Mouse (Mus musculus): ENCODE data around the gene Rpl15. TPM values are rescaled to one million over a fixed set of nuclear protein-coding genes. Genes with fewer than 3 reads are reported as not detected.

The Rpl15 gene
- total and polyA plus RNA-seq, 3 experiments, result 1,059 to 2,467 (median 2,059) TPM

DNA sequence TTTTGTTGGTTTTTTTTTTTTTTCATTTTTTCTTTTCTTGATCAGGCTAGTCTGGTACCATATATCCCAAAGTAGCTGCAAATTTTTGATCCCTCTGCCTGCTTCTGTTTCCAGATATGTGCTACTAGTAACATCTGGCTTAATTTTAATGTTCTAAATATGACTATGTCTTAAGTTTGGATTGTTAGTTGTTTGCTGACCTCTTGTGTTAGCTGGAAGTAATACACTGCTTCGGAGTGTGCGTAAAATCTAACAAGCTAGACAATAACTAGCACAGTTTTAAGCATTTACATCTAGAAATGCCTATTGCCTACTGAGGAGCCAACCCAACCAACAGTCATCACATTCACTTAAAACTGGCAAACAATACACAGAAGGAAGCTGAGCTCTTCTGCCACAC, 13.4 kb upstream of the Rpl15 start:
- Histone ChIP-seq H3K27ac (ENCODE audit: insufficient read depth, low read depth) (peak overlapping the region; percentile 28), H3K4me1 (ENCODE audit: control insufficient read depth in 1 of 2, insufficient read depth in 2 of 2) (peaks cover 18 to 52% of the 10 kb centered on the region in 2 experiments), H3K9me3 (replicated peaks; ENCODE audit: low read length) (no peaks in the 10 kb centered on the region), H3K9ac (ENCODE audit: insufficient read depth, low read depth) (no peak overlapping the region), H3K27me3 (replicated peaks) (no peaks in the 10 kb centered on the region), H3K4me2 (ENCODE audit: insufficient read depth, low read depth, poor library complexity, severe bottlenecking) (0 out of 2 replicates have a peak overlapping the region, but pooled peaks have one; percentile 10), H3K36me3 (replicated peaks in 1 of 2; ENCODE audit: control insufficient read depth in 1 of 2, insufficient read depth in 1 of 2, low read length in 1 of 2) (peaks cover 10 to 43% of the 10 kb centered on the region in 2 experiments), H3K4me3 (replicated peaks in 1 of 3; ENCODE audit: low read depth in 2 of 3, low read length in 2 of 3, poor library complexity in 1 of 3) (no peak overlapping the region), H3K79me2 (replicated peaks; ENCODE audit: control insufficient read depth, extremely low read depth, insufficient read depth, poor library complexity, severe bottlenecking) (peaks cover 2% of the 10 kb centered on the region; the same call in 1 of the 2 replicates)
- no peak for TF ChIP-seq KAT2A (IDR thresholded peaks at IDR 0.05; ENCODE audit: insufficient replicate concordance, low read length)
- no peak for TF ChIP-seq JUN (IDR thresholded peaks at IDR 0.05; ENCODE audit: insufficient read depth, low read depth, low read length)
- TF ChIP-seq POLR2AphosphoS2 (IDR thresholded peaks at IDR 0.05; ENCODE audit: low read depth, low read length), result no peak
- TF ChIP-seq ELF1 (IDR thresholded peaks at IDR 0.05; ENCODE audit: low read depth, low read length), result no peak
- no peak for TF ChIP-seq ZKSCAN1 (IDR thresholded peaks at IDR 0.05; ENCODE audit: borderline replicate concordance, low read depth, low read length)
- no peak for TF ChIP-seq NRF1 (IDR thresholded peaks at IDR 0.05; ENCODE audit: low read depth, low read length)
- no peak for TF ChIP-seq MAFK (IDR thresholded peaks at IDR 0.05; ENCODE audit: insufficient replicate concordance, low read length)
- no peak for TF ChIP-seq MAX (IDR thresholded peaks at IDR 0.05; ENCODE audit: low read length)
- no peak for TF ChIP-seq GABPA (IDR thresholded peaks at IDR 0.05; ENCODE audit: insufficient replicate concordance, low read depth, low read length)
- peak; percentile 88 for TF ChIP-seq RAD21 (IDR thresholded peaks at IDR 0.05; ENCODE audit: low read depth, low read length)
- TF ChIP-seq ZMIZ1 (IDR thresholded peaks at IDR 0.05; ENCODE audit: low read depth, low read length), result no peak
- no peak for TF ChIP-seq USF1 (IDR thresholded peaks at IDR 0.05; ENCODE audit: low read depth, low read length)
- TF ChIP-seq CHD1 (IDR thresholded peaks at IDR 0.05; ENCODE audit: low read depth, low read length), result no peak
- TF ChIP-seq CHD2 (IDR thresholded peaks at IDR 0.05; ENCODE audit: low read length), result no peak
- TF ChIP-seq MXI1 (IDR thresholded peaks at IDR 0.05; ENCODE audit: low read depth, low read length), result no peak
- TF ChIP-seq SMC3 (IDR thresholded peaks at IDR 0.05; ENCODE audit: low read depth, low read length), result peak; percentile 62
- no peak for TF ChIP-seq POLR2A (IDR thresholded peaks at IDR 0.05; ENCODE audit: low read depth, low read length)
- no peak for TF ChIP-seq UBTF (IDR thresholded peaks at IDR 0.05; ENCODE audit: low read depth, low read length)
- TF ChIP-seq BHLHE40 (IDR thresholded peaks at IDR 0.05; ENCODE audit: low read depth, low read length), result no peak
- TF ChIP-seq PAX5 (IDR thresholded peaks at IDR 0.05; ENCODE audit: low read length), result no peak
- no peak for TF ChIP-seq NELFE (IDR thresholded peaks at IDR 0.05; ENCODE audit: low read depth, low read length)
- no peak for TF ChIP-seq MAZ (IDR thresholded peaks at IDR 0.05; ENCODE audit: low read depth, low read length)
- no peak for TF ChIP-seq ETS1 (conservative IDR thresholded peaks at IDR 0.05; ENCODE audit: low read depth, low read length)
- TF ChIP-seq EP300 (IDR thresholded peaks at IDR 0.05; ENCODE audit: low read length), result no peak
- TF ChIP-seq ZNF384 (IDR thresholded peaks at IDR 0.05; ENCODE audit: low read depth, low read length), result peak; percentile 73
- peak; percentile 35 to 79; a peak in 3 of 4 replicates for TF ChIP-seq CTCF (conservative IDR thresholded peaks at IDR 0.05 in 1 of 2, IDR thresholded peaks at IDR 0.05 in 1 of 2; ENCODE audit: low read depth in 2 of 2, low read length in 2 of 2)
- TF ChIP-seq IRF4 (IDR thresholded peaks at IDR 0.05; ENCODE audit: low read depth, low read length), result peak; percentile 63; the same call in 1 of the 2 replicates
- TF ChIP-seq MEF2A (IDR thresholded peaks at IDR 0.05; ENCODE audit: borderline replicate concordance, low read depth, low read length), result no peak
- no peak for TF ChIP-seq TCF12 (IDR thresholded peaks at IDR 0.05; ENCODE audit: low read depth, low read length)
- TF ChIP-seq USF2 (conservative IDR thresholded peaks at IDR 0.05; ENCODE audit: low read depth, low read length), result no peak
- no peak for TF ChIP-seq HCFC1 (IDR thresholded peaks at IDR 0.05; ENCODE audit: low read depth, low read length)
- TF ChIP-seq TBP (conservative IDR thresholded peaks at IDR 0.05; ENCODE audit: low read depth, low read length), result no peak
- TF ChIP-seq MYC (IDR thresholded peaks at IDR 0.05; ENCODE audit: low read depth, low read length), result no peak
- TF ChIP-seq E2F4 (IDR thresholded peaks at IDR 0.05; ENCODE audit: insufficient replicate concordance, low read depth, low read length), result no peak
- no peak for TF ChIP-seq SIN3A (IDR thresholded peaks at IDR 0.05; ENCODE audit: low read length)
- TF ChIP-seq JUND (conservative IDR thresholded peaks at IDR 0.05; ENCODE audit: low read depth, low read length), result no peak; the same call in 1 of the 2 replicates
- TF ChIP-seq ZC3H11A (IDR thresholded peaks at IDR 0.05; ENCODE audit: low read depth, low read length), result no peak
- no peak for TF ChIP-seq RCOR1 (conservative IDR thresholded peaks at IDR 0.05; ENCODE audit: low read depth, low read length)
- dilution Hi-C loops (cut with MboI; ENCODE audit: extremely low pct_ligation_motif_present, extremely low pct_unique_long_range_greater_than_20kb, low sequenced_read_pairs) (no loop called here), in situ Hi-C loops (cut with MboI; ENCODE audit: low pct_ligation_motif_present, low pct_unique_long_range_greater_than_20kb, low sequenced_read_pairs) (no loop called here)
- no peak for DNase-seq (ENCODE audit: extremely low read depth)

Measured in CH12.LX (cell line).